Comparison of ENCODE assay signal across 33 mouse cellular contexts in the genomic region with DNA sequence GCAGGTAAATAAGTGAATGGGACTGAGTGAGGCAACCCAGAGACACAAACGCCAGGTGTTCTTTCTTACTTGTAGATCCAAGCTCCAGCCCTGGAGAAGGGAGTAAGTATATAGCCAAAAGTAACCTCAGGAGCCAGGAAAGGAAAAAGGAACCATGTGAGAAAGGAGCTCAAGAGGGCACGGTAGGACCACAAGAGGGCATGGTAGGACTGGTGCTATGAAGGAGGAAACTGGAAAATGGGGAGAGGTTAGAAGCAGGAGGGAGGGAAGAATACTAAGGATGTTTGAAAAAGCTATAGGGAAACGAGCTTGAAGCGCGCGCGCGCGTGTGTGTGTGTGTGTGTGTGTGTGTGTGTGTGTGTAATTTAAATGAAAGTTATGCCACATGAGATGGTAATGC.
A peak's percentile ranks its signal among the peaks of the same experiment; 100 is the strongest.
DNase-seq lines count a peak whose midpoint lies in the region; ATAC-seq and TF ChIP-seq lines count a peak whose summit lies in the region.
"Had no signal": no experiment of that assay in that cellular context is flagged by ENCODE, and none has a peak within 500 bp of the region (broad histone marks: within the 10 kb centered on the region; RNA-seq: fewer than 3 reads in every experiment).

No protein-coding gene starts in this region.

- peak; percentile 26 for TF ChIP-seq CTCF in heart, postnatal 0 days (IDR thresholded peaks at IDR 0.05; ENCODE audit: low read depth)
- TF ChIP-seq CTCF in layer of hippocampus, adult 2 months (conservative IDR thresholded peaks at IDR 0.05), result peak; percentile 38
- TF ChIP-seq CTCF in brain, embryonic 14.5 days (IDR thresholded peaks at IDR 0.05; ENCODE audit: borderline replicate concordance, extremely low read depth, insufficient read depth, insufficient read length), result peak; percentile 37; the same call in 1 of the 2 replicates

- no peak for TF ChIP-seq EP300 in heart, postnatal 0 days (IDR thresholded peaks at IDR 0.05; ENCODE audit: low read depth)

- WGBS in forebrain, embryonic 14.5 days, result 89% methylated on average over 9 of the region's 9 CpGs
- 86% methylated on average over 9 of the region's 9 CpGs for WGBS in forebrain, embryonic 16.5 days
- WGBS in heart, postnatal 0 days, result 88% methylated on average over 9 of the region's 9 CpGs

- H3K4me3 ChIP-seq in forebrain, embryonic 14.5 days (ENCODE audit: low read depth, low read length), result no peak overlapping the region
- H3K4me3 ChIP-seq in forebrain, embryonic 16.5 days (replicated peaks; ENCODE audit: low read length), result no peak overlapping the region
- no peak overlapping the region for H3K4me3 ChIP-seq in heart, postnatal 0 days (ENCODE audit: low read depth, low read length)
- H3K4me3 ChIP-seq in layer of hippocampus, adult 2 months, result no peak overlapping the region
- H3K4me3 ChIP-seq: embryonic facial prominence, embryonic 10.5 days; embryonic facial prominence, embryonic 15.5 days; hindbrain, embryonic 12.5 days; kidney, embryonic 15.5 days; limb, embryonic 10.5 days; limb, embryonic 15.5 days; megakaryocyte, embryonic 14.5 days; midbrain, embryonic 15.5 days had no signal

- no peak for TF ChIP-seq POLR2A in brain, embryonic 14.5 days (IDR thresholded peaks at IDR 0.05; ENCODE audit: borderline replicate concordance, extremely low read depth, insufficient read depth, insufficient read length, poor library complexity, severe bottlenecking)

- no peak overlapping the region for H3K4me2 ChIP-seq in forebrain, embryonic 14.5 days (ENCODE audit: low read length)
- H3K4me2 ChIP-seq in forebrain, embryonic 16.5 days (ENCODE audit: low read length), result no peak overlapping the region
- H3K4me2 ChIP-seq in heart, postnatal 0 days (ENCODE audit: low read depth, low read length), result no peak overlapping the region
- H3K4me2 ChIP-seq: embryonic facial prominence, embryonic 15.5 days; heart, embryonic 11.5 days; hindbrain, embryonic 12.5 days; kidney, embryonic 15.5 days; limb, embryonic 15.5 days; midbrain, embryonic 15.5 days had no signal

- no peak for ATAC-seq in forebrain, embryonic 14.5 days
- no peak for ATAC-seq in forebrain, embryonic 16.5 days
- no peak for ATAC-seq in heart, postnatal 0 days (ENCODE audit: insufficient read depth, low read depth)
- ATAC-seq: activated CD4-positive, CD25-positive, alpha-beta regulatory T cell, adult 4 months; midbrain, embryonic 15.5 days had no signal

- H3K36me3 ChIP-seq in forebrain, embryonic 14.5 days (ENCODE audit: control insufficient read depth, insufficient read depth, low read length), result peaks cover 13% of the 10 kb centered on the region
- peaks cover 4% of the 10 kb centered on the region for H3K36me3 ChIP-seq in forebrain, embryonic 16.5 days (ENCODE audit: control insufficient read depth, insufficient read depth)
- 0 out of 2 replicates have a peak, but pooled peaks cover 12% of the 10 kb centered on the region for H3K36me3 ChIP-seq in heart, postnatal 0 days (replicated peaks; ENCODE audit: control insufficient read depth, insufficient read depth, low read length)

- no peak overlapping the region for H3K27ac ChIP-seq in forebrain, embryonic 14.5 days (ENCODE audit: low read depth, low read length)
- H3K27ac ChIP-seq in forebrain, embryonic 16.5 days (ENCODE audit: low read length), result no peak overlapping the region
- no peak overlapping the region for H3K27ac ChIP-seq in heart, postnatal 0 days (ENCODE audit: low read depth)
- H3K27ac ChIP-seq in layer of hippocampus, adult 2 months, result no peak overlapping the region
- H3K27ac ChIP-seq: embryonic facial prominence, embryonic 10.5 days; embryonic facial prominence, embryonic 15.5 days; hindbrain, embryonic 12.5 days; kidney, embryonic 15.5 days; limb, embryonic 10.5 days; limb, embryonic 15.5 days; liver, embryonic 14.5 days; midbrain, embryonic 15.5 days had no signal

- H3K4me1 ChIP-seq in forebrain, embryonic 14.5 days (ENCODE audit: control insufficient read depth, insufficient read depth, low read length), result no peaks in the 10 kb centered on the region
- H3K4me1 ChIP-seq in forebrain, embryonic 16.5 days (replicated peaks; ENCODE audit: control insufficient read depth, insufficient read depth, low read length), result no peaks in the 10 kb centered on the region
- H3K4me1 ChIP-seq in heart, postnatal 0 days (ENCODE audit: control insufficient read depth, insufficient read depth), result no peaks in the 10 kb centered on the region
- H3K4me1 ChIP-seq: embryonic facial prominence, embryonic 10.5 days; embryonic facial prominence, embryonic 15.5 days; hindbrain, embryonic 12.5 days; limb, embryonic 10.5 days; limb, embryonic 15.5 days; midbrain, embryonic 15.5 days had no signal

- H3K9ac ChIP-seq in forebrain, embryonic 14.5 days (ENCODE audit: low read length), result no peak overlapping the region
- H3K9ac ChIP-seq in forebrain, embryonic 16.5 days (replicated peaks; ENCODE audit: low read depth, low read length), result no peak overlapping the region
- H3K9ac ChIP-seq in heart, postnatal 0 days (replicated peaks; ENCODE audit: low read depth, low read length), result no peak overlapping the region
- H3K9ac ChIP-seq: embryonic facial prominence, embryonic 15.5 days; hindbrain, embryonic 12.5 days; kidney, embryonic 15.5 days; limb, embryonic 15.5 days; liver, embryonic 14.5 days; midbrain, embryonic 15.5 days had no signal

- peak; percentile 10 for DNase-seq in forebrain, embryonic 14.5 days (ENCODE audit: low spot score)
- DNase-seq in heart, postnatal 0 days (ENCODE audit: low spot score), result no peak
- no peak for DNase-seq in heart, postnatal 4 days
- DNase-seq in layer of hippocampus, adult 2 months (ENCODE audit: low spot score in 2 of 2), result no peak
- no peak for DNase-seq in layer of hippocampus, postnatal 14 days (ENCODE audit: low spot score in 2 of 2)
- DNase-seq in brain, embryonic 14.5 days (ENCODE audit: low read depth), result peak; percentile 30
- no peak for DNase-seq in retina, embryonic 14.5 days (ENCODE audit: low spot score)
- DNase-seq: adrenal gland, adult 2 months; adrenal gland, postnatal 36 days; cerebellum, adult 2 months; cerebellum, postnatal 14 days; gastrocnemius, postnatal 25 days; heart, adult 18-20 months; kidney, adult 18-20 months; kidney, postnatal 4 days; lung, adult 2 months; lung, postnatal 4 days; right cerebral cortex, postnatal 4 days; thymus, adult 2 months; thymus, postnatal 36 days had no signal

- no peaks in the 10 kb centered on the region for H3K9me3 ChIP-seq in forebrain, embryonic 14.5 days (replicated peaks; ENCODE audit: control insufficient read depth, low read length)
- H3K9me3 ChIP-seq in forebrain, embryonic 16.5 days (ENCODE audit: control insufficient read depth, low read length), result no peaks in the 10 kb centered on the region
- H3K9me3 ChIP-seq in heart, postnatal 0 days (replicated peaks; ENCODE audit: control insufficient read depth, low read length), result no peaks in the 10 kb centered on the region
- H3K9me3 ChIP-seq: embryonic facial prominence, embryonic 10.5 days; embryonic facial prominence, embryonic 15.5 days; hindbrain, embryonic 12.5 days; kidney, embryonic 15.5 days; limb, embryonic 10.5 days; limb, embryonic 15.5 days; megakaryocyte, embryonic 14.5 days; midbrain, embryonic 15.5 days had no signal

- no peaks in the 10 kb centered on the region for H3K27me3 ChIP-seq in forebrain, embryonic 14.5 days (replicated peaks; ENCODE audit: control insufficient read depth, insufficient read depth, low read length)
- H3K27me3 ChIP-seq in forebrain, embryonic 16.5 days (replicated peaks; ENCODE audit: control insufficient read depth, insufficient read depth, low read length), result no peaks in the 10 kb centered on the region
- H3K27me3 ChIP-seq in heart, postnatal 0 days (ENCODE audit: control insufficient read depth, insufficient read depth, low read length), result no peaks in the 10 kb centered on the region
- H3K27me3 ChIP-seq: CH12.LX; embryonic facial prominence, embryonic 15.5 days; hindbrain, embryonic 12.5 days; kidney, embryonic 15.5 days; limb, embryonic 15.5 days; megakaryocyte, embryonic 14.5 days; midbrain, embryonic 15.5 days had no signal

Comparison
In these comparisons a context has a peak if more than half of its experiments do, and no peak if none do; other contexts are left out.
1. DNase-seq: peak in forebrain, embryonic 14.5 days (single experiment) and brain, embryonic 14.5 days (single experiment); none in heart, postnatal 0 days (single experiment), heart, postnatal 4 days (single experiment), layer of hippocampus, adult 2 months (0 of 2), layer of hippocampus, postnatal 14 days (0 of 2) and retina, embryonic 14.5 days (single experiment).
2. Peak in every context shown above with its lines, with median percentiles within 50 percentile points of each other: CTCF ChIP-seq.